Mouse (Mus musculus) neural tube, embryonic 15.5 days (tissue): ENCODE results near the gene Kcnip1. TPM values are rescaled to one million over a fixed set of nuclear protein-coding genes. Genes with fewer than 3 reads are reported as not detected.

Experiments
- ATAC-seq: fragments of 200-750 bp; cut with Nextera tagmentation; 2 replicates; pipeline ENCODE4 v1.8.0; 2017; ENCODE audit warnings: mild to moderate bottlenecking, moderate TSS enrichment, moderate library complexity; ENCODE audit not compliant: low FRiP score
- H3K27ac ChIP-seq: fragments of 300-500 bp; sonication (generic); replicated peaks from 2 replicates; pipeline ENCODE4 v1.5.1; 2015; ENCODE audit warnings: mild to moderate bottlenecking, inconsistent platforms
- H3K27me3 ChIP-seq: fragments of 300-500 bp; sonication (generic); replicated peaks from 2 replicates; pipeline ENCODE4 v1.6.1; 2015; ENCODE audit warnings: inconsistent platforms
- H3K36me3 ChIP-seq: fragments of 300-500 bp; sonication (generic); 2 replicates; pipeline ENCODE4 v1.6.1; 2015; ENCODE audit warnings: inconsistent platforms
- H3K4me1 ChIP-seq: fragments of 300-500 bp; sonication (generic); 2 replicates; pipeline ENCODE4 v1.6.1; 2015; ENCODE audit warnings: inconsistent platforms
- H3K4me2 ChIP-seq: fragments of 300-500 bp; sonication (generic); 2 replicates; pipeline ENCODE4 v1.6.1; 2015; ENCODE audit warnings: inconsistent platforms, mild to moderate bottlenecking, moderate library complexity
- H3K4me3 ChIP-seq: fragments of 300-500 bp; sonication (generic); replicated peaks from 2 replicates; pipeline ENCODE4 v1.5.1; 2015; ENCODE audit warnings: mild to moderate bottlenecking, inconsistent platforms
- H3K9ac ChIP-seq: fragments of 300-500 bp; sonication (generic); replicated peaks from 2 replicates; pipeline ENCODE4 v1.6.1; 2015; ENCODE audit warnings: mild to moderate bottlenecking, inconsistent platforms
- H3K9me3 ChIP-seq: fragments of 300-500 bp; sonication (generic); replicated peaks from 2 replicates; pipeline ENCODE4 v1.6.1; 2016; ENCODE audit warnings: inconsistent platforms
- WGBS: fragments of 180-500 bp; shearing (Covaris S2); methylation state at CpG from one replicate; pipeline ENCODE4 v1.1.7; 2015; ENCODE audit warnings: mixed read lengths; 5-methylcytosine and 5-hydroxymethylcytosine counted together
- polyA plus RNA-seq: library from polyadenylated mRNA; unstranded; fragments of >200 nt; fragmentation: Nextera tagmentation; extraction: Ambion mirVana; gene quantifications from 2 replicates; pipeline ENCODE4 v1.2.1, GENCODE M21; 2015

Kcnip1 gene
- polyA plus RNA-seq, 1 experiment from 2014 or later: 147 TPM

DNA sequence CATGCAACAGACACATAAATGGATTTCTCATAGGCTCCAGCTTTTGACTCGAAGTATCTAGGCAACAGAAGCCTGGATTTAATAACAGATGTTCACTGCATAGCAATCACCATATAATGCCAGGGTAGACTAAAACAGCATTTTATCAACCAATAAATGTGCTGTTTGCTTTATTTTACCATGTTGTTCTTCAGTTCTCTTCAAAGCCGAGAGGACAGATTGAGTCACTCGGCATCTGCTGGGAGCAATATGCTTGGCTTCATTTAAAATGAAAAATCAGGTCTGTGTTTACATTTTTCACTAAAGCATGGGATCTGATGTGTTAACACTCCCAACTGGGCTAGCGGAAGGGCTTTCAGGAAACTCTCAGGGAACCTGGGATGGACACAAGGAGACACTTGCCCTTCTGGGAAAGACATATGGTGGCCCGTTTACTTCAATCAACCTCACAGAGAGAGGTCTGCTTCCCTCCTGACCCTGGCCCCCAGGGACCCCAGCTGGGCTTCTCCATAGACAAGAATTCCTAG is 220.3 kb downstream of the Kcnip1 start:
- no peak overlapping the region for H3K4me3 ChIP-seq
- H3K9me3 ChIP-seq: no peaks in the 10 kb centered on the region
- ATAC-seq: no peak
- peaks cover 18% of the 10 kb centered on the region; the same call in 1 of the 2 replicates for H3K4me1 ChIP-seq
- 0 out of 2 replicates have a peak overlapping the region, but pooled peaks have one; percentile 2 for H3K27ac ChIP-seq
- H3K9ac ChIP-seq: no peak overlapping the region
- H3K27me3 ChIP-seq: no peaks in the 10 kb centered on the region
- WGBS: 44% methylated on average over 5 of the region's 5 CpGs
- no peak overlapping the region for H3K4me2 ChIP-seq
- no peaks in the 10 kb centered on the region for H3K36me3 ChIP-seq

- no peak overlapping the region for H3K27ac ChIP-seq
- 63% methylated on average over 2 of the region's 2 CpGs for WGBS
- no peak for ATAC-seq
These were observed 220.9 kb downstream of the Kcnip1 start for GRCm38 (mm10) chr11:33772043-33772442.

DNA sequence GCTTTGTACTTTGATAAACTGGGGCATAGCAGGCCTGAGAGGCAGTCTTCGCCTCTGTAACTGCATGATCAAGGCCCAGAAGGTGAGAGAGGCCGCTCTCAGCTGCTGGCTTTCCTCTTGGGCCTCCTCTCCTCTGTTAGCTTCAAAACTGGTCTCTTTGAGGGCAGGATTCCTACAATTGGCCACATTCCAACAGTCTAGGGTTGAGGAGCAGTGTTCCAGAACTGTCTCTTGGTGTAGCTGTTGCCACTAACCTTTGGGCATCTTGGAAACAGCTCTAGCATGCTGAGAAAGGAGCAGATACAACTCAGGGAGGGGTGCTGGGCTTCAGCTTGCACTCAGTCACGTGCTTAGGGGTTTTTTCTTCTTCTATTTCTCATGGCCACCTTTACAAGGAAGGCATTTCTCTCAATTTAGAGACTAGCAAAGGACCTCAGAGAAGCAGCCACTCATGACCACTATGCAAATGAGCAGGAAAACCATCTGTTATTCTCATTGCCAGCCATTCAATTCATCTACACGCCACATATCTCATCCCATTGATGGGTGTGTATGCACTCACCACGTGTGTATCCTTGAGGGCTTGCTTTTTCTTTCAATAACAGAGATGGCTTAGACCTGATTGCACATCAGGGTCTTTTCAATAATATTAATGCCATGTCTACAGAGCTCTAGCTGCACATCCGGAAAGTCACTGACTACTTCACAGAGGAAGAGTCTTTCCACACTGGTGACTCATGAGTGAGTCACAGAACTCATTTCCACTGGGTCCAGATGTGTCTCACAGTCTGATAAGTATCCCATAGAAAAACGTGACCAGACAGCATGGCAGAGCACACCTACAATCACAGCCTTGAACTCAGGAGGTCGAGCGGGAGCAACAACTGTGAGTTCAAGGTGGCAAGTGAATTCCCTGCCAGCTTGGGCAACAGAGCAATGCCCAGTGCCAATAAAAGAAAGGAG is 225.7 kb downstream of the Kcnip1 start:
- no peak overlapping the region for H3K4me3 ChIP-seq
- no peaks in the 10 kb centered on the region for H3K9me3 ChIP-seq
- H3K4me1 ChIP-seq: peaks cover 10% of the 10 kb centered on the region; the same call in 1 of the 2 replicates
- H3K36me3 ChIP-seq: no peaks in the 10 kb centered on the region
- no peaks in the 10 kb centered on the region for H3K27me3 ChIP-seq
- H3K27ac ChIP-seq: no peak overlapping the region
- WGBS: 70% methylated on average over 9 of the region's 9 CpGs
- H3K9ac ChIP-seq: no peak overlapping the region
- H3K4me2 ChIP-seq: no peak overlapping the region
- ATAC-seq: no peak

More at GRCm38 (mm10) chr11:33772043-33772442, 220.9 kb downstream of the Kcnip1 start:
- Histone ChIP-seq H3K9ac (no peak overlapping the region), H3K4me3 (no peak overlapping the region), H3K27me3 (no peaks in the 10 kb centered on the region), H3K4me2 (no peak overlapping the region), H3K4me1 (peaks cover 18% of the 10 kb centered on the region; the same call in 1 of the 2 replicates), H3K36me3 (no peaks in the 10 kb centered on the region), H3K9me3 (no peaks in the 10 kb centered on the region)

DNA sequence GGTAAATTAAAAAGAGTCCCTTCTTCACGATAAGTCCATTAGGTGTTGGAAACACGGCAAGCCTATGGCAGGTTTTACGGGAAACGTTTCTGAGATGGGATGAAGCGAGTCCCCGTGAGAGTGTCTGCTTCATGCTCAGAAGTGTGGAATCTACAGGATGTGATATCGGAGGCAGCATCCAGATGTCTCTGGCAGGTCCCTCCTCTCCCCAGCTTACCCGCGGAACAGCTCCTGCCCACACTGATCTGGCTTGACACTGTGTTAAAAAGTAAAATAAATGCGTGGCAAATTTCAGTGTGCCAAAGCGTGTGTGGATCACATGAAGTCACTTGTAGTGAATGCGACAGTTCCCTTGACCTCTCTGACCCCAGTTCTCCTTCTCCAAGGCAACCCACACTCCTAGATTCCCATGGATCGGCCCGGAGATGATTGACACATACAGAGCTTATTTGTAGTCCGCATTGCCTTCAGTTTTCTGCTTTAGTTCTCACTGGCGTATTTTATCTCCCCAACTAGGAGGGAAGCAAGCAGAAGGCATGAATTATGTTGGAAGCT is 231.7 kb downstream of the Kcnip1 start:
- no peak overlapping the region for H3K4me3 ChIP-seq
- no peak overlapping the region for H3K9ac ChIP-seq
- H3K27me3 ChIP-seq: no peaks in the 10 kb centered on the region
- H3K4me1 ChIP-seq: peaks cover 22% of the 10 kb centered on the region
- no peaks in the 10 kb centered on the region for H3K9me3 ChIP-seq
- H3K27ac ChIP-seq: no peak overlapping the region
- no peaks in the 10 kb centered on the region for H3K36me3 ChIP-seq
- WGBS: 62% methylated on average over 16 of the region's 16 CpGs
- no peak overlapping the region for H3K4me2 ChIP-seq
- no peak for ATAC-seq

- 0 out of 2 replicates have a peak overlapping the region, but pooled peaks have one; percentile 18 for H3K27ac ChIP-seq
- H3K4me2 ChIP-seq: no peak overlapping the region
- peaks cover 30% of the 10 kb centered on the region for H3K4me1 ChIP-seq
- H3K9ac ChIP-seq: no peak overlapping the region
- 33% methylated on average over 15 of the region's 15 CpGs for WGBS
- H3K4me3 ChIP-seq: no peak overlapping the region
- no peaks in the 10 kb centered on the region for H3K27me3 ChIP-seq
- ATAC-seq: no peak
- no peaks in the 10 kb centered on the region for H3K36me3 ChIP-seq
- H3K9me3 ChIP-seq: no peaks in the 10 kb centered on the region
These were observed 236.3 kb downstream of the Kcnip1 start for GRCm38 (mm10) chr11:33756624-33757023.

GRCm38 (mm10) chr11:33752431-33752873 is 240.5 kb downstream of the Kcnip1 start:
- 26% methylated on average over 4 of the region's 4 CpGs for WGBS
- Histone ChIP-seq H3K9ac (no peak overlapping the region), H3K27ac (no peak overlapping the region), H3K9me3 (no peaks in the 10 kb centered on the region), H3K27me3 (no peaks in the 10 kb centered on the region), H3K4me1 (peaks cover 26% of the 10 kb centered on the region), H3K36me3 (no peaks in the 10 kb centered on the region), H3K4me3 (no peak overlapping the region), H3K4me2 (no peak overlapping the region)
- no peak for ATAC-seq

DNA sequence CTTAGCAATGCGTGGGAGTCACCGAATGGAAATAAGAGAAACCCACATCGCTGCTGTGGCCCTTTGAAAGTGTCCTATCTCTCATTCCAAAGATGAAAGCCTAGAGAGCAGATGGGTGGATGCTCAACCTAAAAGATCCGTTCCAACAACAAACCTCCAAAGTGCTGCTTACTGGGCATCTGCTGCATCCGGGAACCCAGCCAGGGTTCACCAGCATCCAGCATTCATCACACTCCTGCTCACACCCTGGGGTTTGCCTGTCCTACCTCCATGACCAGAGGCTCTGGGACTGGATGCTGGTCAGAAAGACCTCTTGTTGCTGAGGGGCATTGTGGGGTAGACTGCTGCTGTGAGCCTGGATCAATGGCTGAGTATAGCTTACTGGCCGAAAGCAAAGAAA is 241.4 kb downstream of the Kcnip1 start:
- Histone ChIP-seq H3K27ac (no peak overlapping the region), H3K9me3 (no peaks in the 10 kb centered on the region), H3K9ac (no peak overlapping the region), H3K27me3 (no peaks in the 10 kb centered on the region), H3K4me3 (no peak overlapping the region), H3K4me1 (peaks cover 17% of the 10 kb centered on the region), H3K4me2 (no peak overlapping the region), H3K36me3 (no peaks in the 10 kb centered on the region)
- no peak for ATAC-seq
- 88% methylated on average over 6 of the region's 6 CpGs for WGBS

GRCm38 (mm10) chr11:33749979-33750378 is 243.0 kb downstream of the Kcnip1 start:
- H3K4me2 ChIP-seq: no peak overlapping the region
- 85% methylated on average over 4 of the region's 4 CpGs for whole genome bisulfite sequencing
- H3K4me1 ChIP-seq: peaks cover 15% of the 10 kb centered on the region
- no peaks in the 10 kb centered on the region for H3K9me3 ChIP-seq
- H3K27ac ChIP-seq: no peak overlapping the region
- ATAC-seq: no peak
- no peaks in the 10 kb centered on the region for H3K36me3 ChIP-seq
- no peaks in the 10 kb centered on the region for H3K27me3 ChIP-seq
- H3K4me3 ChIP-seq: no peak overlapping the region
- H3K9ac ChIP-seq: no peak overlapping the region

DNA sequence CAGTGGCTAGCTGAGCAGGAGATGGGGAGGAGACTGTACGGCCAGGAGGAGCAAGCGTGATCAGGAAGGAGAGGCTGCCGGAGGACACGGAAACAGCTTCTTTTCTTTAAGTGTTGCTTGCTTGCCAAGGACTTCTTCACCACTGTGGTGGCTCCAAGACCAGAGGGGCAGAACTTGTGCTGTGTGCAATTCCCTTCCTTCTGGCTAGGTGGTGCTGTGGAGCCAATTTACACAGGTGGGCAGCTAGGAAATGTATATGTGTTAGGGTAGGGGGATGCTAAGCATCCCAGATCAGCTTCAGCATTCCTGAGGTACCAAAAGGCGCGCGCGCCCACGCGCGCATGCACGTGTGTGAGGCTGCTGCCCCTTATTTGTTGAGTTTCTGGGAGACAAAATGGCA is 243.5 kb downstream of the Kcnip1 start:
- 96% methylated on average over 12 of the region's 12 CpGs for WGBS
- peaks cover 20% of the 10 kb centered on the region for H3K4me1 ChIP-seq
- no peaks in the 10 kb centered on the region for H3K36me3 ChIP-seq
- H3K4me2 ChIP-seq: no peak overlapping the region
- no peak overlapping the region for H3K4me3 ChIP-seq
- no peak overlapping the region for H3K9ac ChIP-seq
- H3K27me3 ChIP-seq: no peaks in the 10 kb centered on the region
- no peaks in the 10 kb centered on the region for H3K9me3 ChIP-seq
- ATAC-seq: no peak
- no peak overlapping the region for H3K27ac ChIP-seq

GRCm38 (mm10) chr11:33748754-33749153 is 244.2 kb downstream of the Kcnip1 start:
- Histone ChIP-seq H3K27ac (0 out of 2 replicates have a peak overlapping the region, but pooled peaks have one; percentile 5), H3K36me3 (no peaks in the 10 kb centered on the region), H3K4me1 (peaks cover 21% of the 10 kb centered on the region), H3K4me2 (no peak overlapping the region), H3K27me3 (no peaks in the 10 kb centered on the region), H3K9ac (no peak overlapping the region), H3K4me3 (no peak overlapping the region), H3K9me3 (no peaks in the 10 kb centered on the region)
- 68% methylated on average over 5 of the region's 5 CpGs for WGBS
- no peak for ATAC-seq

GRCm38 (mm10) chr11:33747402-33747955 is 245.5 kb downstream of the Kcnip1 start:
- WGBS: 70% methylated on average over 5 of the region's 5 CpGs
- H3K36me3 ChIP-seq: no peaks in the 10 kb centered on the region
- no peaks in the 10 kb centered on the region for H3K9me3 ChIP-seq
- no peak overlapping the region for H3K4me3 ChIP-seq
- no peak overlapping the region for H3K9ac ChIP-seq
- no peak for ATAC-seq
- no peak overlapping the region for H3K27ac ChIP-seq
- no peak overlapping the region for H3K4me2 ChIP-seq
- H3K27me3 ChIP-seq: no peaks in the 10 kb centered on the region
- H3K4me1 ChIP-seq: peaks cover 20% of the 10 kb centered on the region
